Mouse (Mus musculus) cerebellum, adult 9-10 months (tissue): Measurements from ENCODE around the gene Gja3.
"Not testable (repeated sequence)": the region's sequence is repeated elsewhere in the genome, so short reads cannot be mapped to it uniquely, and the experiment has no call there.

Experiments used
- DNase-seq: peaks from one replicate; pipeline ENCODE4 v3.0.0; 2022

The Gja3 gene

DNA sequence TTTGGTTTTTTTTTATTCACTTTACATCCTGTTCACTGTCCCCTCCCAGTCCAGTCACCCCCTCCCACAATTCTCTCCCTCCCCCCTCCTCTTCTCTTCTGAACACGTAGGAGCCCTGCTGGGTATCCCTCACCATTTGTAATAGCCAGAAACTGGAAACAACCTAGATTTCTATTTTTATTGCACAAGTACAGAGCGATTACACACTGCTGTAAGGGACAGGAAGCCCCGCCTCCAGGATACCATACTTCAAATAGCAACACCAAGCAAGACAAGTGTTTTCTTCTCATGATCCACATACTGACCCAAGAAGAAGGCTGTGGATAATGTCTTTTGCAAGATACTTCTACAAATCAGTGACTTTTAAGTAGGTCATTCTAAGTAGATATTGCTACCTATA, 25.1 kb downstream of the Gja3 start:
- no peak for DNase-seq

DNA sequence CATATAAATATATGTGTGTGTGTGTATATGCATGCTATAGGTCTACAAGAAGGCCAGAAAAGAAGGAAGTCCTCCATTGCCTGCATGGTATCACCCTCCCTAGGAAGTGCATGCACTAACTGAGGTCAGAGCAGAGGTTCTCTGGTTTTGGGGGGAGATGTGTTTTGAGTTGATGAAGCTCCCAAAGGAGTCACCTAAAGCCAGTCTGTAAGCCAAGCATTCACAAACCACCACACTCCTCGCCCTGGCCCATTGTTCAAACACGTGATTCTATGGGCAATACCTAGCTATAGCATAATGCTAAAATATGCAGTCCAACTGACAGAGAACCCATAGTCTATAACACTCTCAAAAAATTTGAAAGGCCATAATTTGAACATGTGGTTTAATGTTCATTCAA, 39.5 kb downstream of the Gja3 start:
- no peak for DNase-seq

DNA sequence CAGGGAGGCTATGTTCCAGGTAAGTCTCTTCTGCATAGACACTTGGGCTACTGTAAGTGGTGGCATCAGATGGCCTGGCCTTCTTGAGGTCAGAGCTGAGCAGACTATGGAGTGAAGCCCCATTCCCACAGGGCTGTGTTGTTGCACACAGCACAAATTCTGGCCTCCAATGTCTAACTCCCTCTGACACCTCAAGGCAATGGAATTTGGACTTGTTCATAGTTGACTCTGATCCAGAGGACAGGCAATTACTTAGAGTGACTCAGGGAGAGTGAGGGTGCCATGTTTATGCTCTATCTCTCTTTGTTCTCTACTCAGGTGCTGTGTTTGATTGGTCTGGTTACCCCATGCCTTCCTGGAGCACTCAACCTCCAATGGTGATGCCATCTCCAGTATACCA, 41.1 kb downstream of the Gja3 start:
- not testable (repeated sequence) for DNase-seq

DNA sequence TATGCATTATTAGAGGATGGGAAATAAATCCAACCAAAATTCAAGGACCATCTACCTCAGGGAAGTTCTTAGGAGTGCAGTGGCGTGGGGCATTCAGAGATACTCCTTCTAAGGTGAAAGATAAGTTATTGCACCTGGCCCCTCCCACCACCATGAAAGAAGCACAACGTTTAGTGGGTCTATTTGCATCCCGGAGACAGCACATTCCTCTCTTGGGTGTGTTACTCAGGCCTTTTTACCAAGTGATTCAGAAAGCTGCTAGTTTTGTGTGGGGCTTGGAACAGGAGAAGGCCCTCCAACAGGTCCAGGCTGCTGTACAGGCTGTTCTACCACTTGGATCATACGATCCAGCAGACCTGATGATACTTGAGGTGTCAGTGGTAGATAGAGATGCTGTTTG, 69.3 kb downstream of the Gja3 start:
- no peak for DNase-seq
